Mouse (Mus musculus) kidney, postnatal 10 days (tissue): ENCODE data around the gene N6amt1.
A peak's percentile ranks its signal among the peaks of the same experiment; 100 is the strongest.

Experiments
- DNase-seq: peaks from one replicate; pipeline ENCODE4 v3.0.0; 2021; ENCODE audit warnings: mixed read lengths

Gene N6amt1

GRCm38 (mm10) chr16:87387444-87387977 is 33.5 kb downstream of the N6amt1 start:
- no peak for DNase-seq

- DNase-seq = peak; percentile 79
These were observed 40.0 kb downstream of the N6amt1 start for GRCm38 (mm10) chr16:87393813-87394548.

- peak; percentile 30 for DNase-seq
These were observed 51.0 kb downstream of the N6amt1 start for GRCm38 (mm10) chr16:87405001-87405400.
